Mouse (Mus musculus): ENCODE data around the gene Rasgef1c. TPM values are rescaled to one million over a fixed set of nuclear protein-coding genes. Genes with fewer than 3 reads are reported as not detected.

The Rasgef1c gene
- 0.18 and 0.19 TPM in 2 replicates for polyA plus RNA-seq (2016; fragmentation: Nextera tagmentation; extraction: Ambion mirVana)

- Histone ChIP-seq H3K27ac (ENCODE audit: poor library complexity, severe bottlenecking) (no peak within 1 kb of the TSS), H3K27me3 (replicated peaks) (peaks cover 58% of the 10 kb centered on the region), H3K9me3 (replicated peaks) (peaks cover 5% of the 10 kb centered on the region; the same call in 1 of the 2 replicates), H3K36me3 (no peaks in the 10 kb centered on the region), H3K4me1 (replicated peaks) (0 out of 2 replicates have a peak, but pooled peaks cover 9% of the 10 kb centered on the region), H3K9ac (peak within 1 kb of the TSS; percentile 82), H3K4me2 (peak within 1 kb of the TSS; percentile 100), H3K4me3 (peak within 1 kb of the TSS; percentile 70)
- 2% methylated on average over 84 of the region's 99 CpGs for WGBS
- ATAC-seq (ENCODE audit: insufficient number of reproducible peaks, low FRiP score) = peak; percentile 76
Observed at GRCm38 (mm10) chr11:49901659-49902458, at the start of gene Rasgef1c. Gene Rasgef1c (plus strand): TSS chr11:49901835.

- Histone ChIP-seq H3K36me3 (peaks cover 29% of the 10 kb centered on the region), H3K9me3 (replicated peaks) (no peaks in the 10 kb centered on the region), H3K4me3 (no peak overlapping the region), H3K27me3 (replicated peaks) (no peaks in the 10 kb centered on the region), H3K4me2 (no peak overlapping the region), H3K27ac (ENCODE audit: poor library complexity, severe bottlenecking) (no peak overlapping the region), H3K9ac (no peak overlapping the region), H3K4me1 (replicated peaks) (0 out of 2 replicates have a peak, but pooled peaks cover 3% of the 10 kb centered on the region)
- no peak for ATAC-seq (ENCODE audit: insufficient number of reproducible peaks, low FRiP score)
- WGBS = 77% methylated on average over 5 of the region's 5 CpGs
Observed at GRCm38 (mm10) chr11:49855144-49855543, 46.5 kb upstream of the Rasgef1c start.

GRCm38 (mm10) chr11:49861139-49861538, 40.5 kb upstream of the Rasgef1c start:
- no peak overlapping the region for H3K27ac ChIP-seq (ENCODE audit: poor library complexity, severe bottlenecking)
- H3K9me3 ChIP-seq (replicated peaks) = no peaks in the 10 kb centered on the region
- no peak overlapping the region for H3K4me2 ChIP-seq
- 89% methylated on average over 4 of the region's 4 CpGs for WGBS
- peaks cover 28% of the 10 kb centered on the region for H3K36me3 ChIP-seq
- no peaks in the 10 kb centered on the region for H3K4me1 ChIP-seq (replicated peaks)
- H3K27me3 ChIP-seq (replicated peaks) = no peaks in the 10 kb centered on the region
- no peak for ATAC-seq (ENCODE audit: insufficient number of reproducible peaks, low FRiP score)
- no peak overlapping the region for H3K9ac ChIP-seq
- H3K4me3 ChIP-seq = no peak overlapping the region

GRCm38 (mm10) chr11:49863926-49864325, 37.7 kb upstream of the Rasgef1c start:
- H3K4me1 ChIP-seq (replicated peaks) = no peaks in the 10 kb centered on the region
- no peak overlapping the region for H3K4me2 ChIP-seq
- ATAC-seq (ENCODE audit: insufficient number of reproducible peaks, low FRiP score) = no peak
- no peak overlapping the region for H3K4me3 ChIP-seq
- H3K27ac ChIP-seq (ENCODE audit: poor library complexity, severe bottlenecking) = no peak overlapping the region
- H3K9ac ChIP-seq = no peak overlapping the region
- H3K36me3 ChIP-seq = peaks cover 32% of the 10 kb centered on the region
- no peaks in the 10 kb centered on the region for H3K9me3 ChIP-seq (replicated peaks)
- H3K27me3 ChIP-seq (replicated peaks) = no peaks in the 10 kb centered on the region

GRCm38 (mm10) chr11:49867320-49867719, 34.3 kb upstream of the Rasgef1c start:
- WGBS = 84% methylated on average over 5 of the region's 5 CpGs
- Histone ChIP-seq H3K4me2 (no peak overlapping the region), H3K27ac (ENCODE audit: poor library complexity, severe bottlenecking) (no peak overlapping the region), H3K36me3 (peaks cover 47% of the 10 kb centered on the region), H3K9me3 (replicated peaks) (no peaks in the 10 kb centered on the region), H3K27me3 (replicated peaks) (no peaks in the 10 kb centered on the region), H3K4me1 (replicated peaks) (no peaks in the 10 kb centered on the region), H3K9ac (no peak overlapping the region), H3K4me3 (no peak overlapping the region)
- no peak for ATAC-seq (ENCODE audit: insufficient number of reproducible peaks, low FRiP score)

- ATAC-seq (ENCODE audit: insufficient number of reproducible peaks, low FRiP score) = no peak; the same call in 1 of the 2 replicates
- H3K4me3 ChIP-seq = no peak overlapping the region
Observed at GRCm38 (mm10) chr11:49869762-49870161, 31.9 kb upstream of the Rasgef1c start.

GRCm38 (mm10) chr11:49871914-49872313, 29.7 kb upstream of the Rasgef1c start:
- 0 out of 2 replicates have a peak, but pooled peaks have one; percentile 13 for ATAC-seq (ENCODE audit: insufficient number of reproducible peaks, low FRiP score)
- Histone ChIP-seq H3K27ac (ENCODE audit: poor library complexity, severe bottlenecking) (no peak overlapping the region), H3K9ac (no peak overlapping the region), H3K36me3 (peaks cover 45% of the 10 kb centered on the region), H3K27me3 (replicated peaks) (no peaks in the 10 kb centered on the region), H3K4me2 (no peak overlapping the region), H3K4me3 (no peak overlapping the region), H3K4me1 (replicated peaks) (peaks cover 8% of the 10 kb centered on the region), H3K9me3 (replicated peaks) (no peaks in the 10 kb centered on the region)
- WGBS = 47% methylated on average over 6 of the region's 6 CpGs

More at GRCm38 (mm10) chr11:49869762-49870161, 31.9 kb upstream of the Rasgef1c start:
- H3K9me3 ChIP-seq (replicated peaks) = no peaks in the 10 kb centered on the region
- H3K27ac ChIP-seq (ENCODE audit: poor library complexity, severe bottlenecking) = no peak overlapping the region
- no peak overlapping the region for H3K9ac ChIP-seq
- H3K4me2 ChIP-seq = no peak overlapping the region
- no peaks in the 10 kb centered on the region for H3K27me3 ChIP-seq (replicated peaks)
- peaks cover 50% of the 10 kb centered on the region for H3K36me3 ChIP-seq
- H3K4me1 ChIP-seq (replicated peaks) = no peaks in the 10 kb centered on the region

- ATAC-seq (ENCODE audit: insufficient number of reproducible peaks, low FRiP score) = peak; percentile 77
- H3K9me3 ChIP-seq (replicated peaks) = no peaks in the 10 kb centered on the region
- no peak overlapping the region for H3K4me2 ChIP-seq
- peaks cover 16% of the 10 kb centered on the region for H3K4me1 ChIP-seq (replicated peaks)
- H3K27me3 ChIP-seq (replicated peaks) = no peaks in the 10 kb centered on the region
- H3K4me3 ChIP-seq = no peak overlapping the region
- 79% methylated on average over 6 of the region's 6 CpGs for WGBS
- peaks cover 39% of the 10 kb centered on the region for H3K36me3 ChIP-seq
- H3K9ac ChIP-seq = no peak overlapping the region
- H3K27ac ChIP-seq (ENCODE audit: poor library complexity, severe bottlenecking) = no peak overlapping the region
Observed at GRCm38 (mm10) chr11:49872779-49873178, 28.9 kb upstream of the Rasgef1c start.

GRCm38 (mm10) chr11:49876948-49877817, 24.5 kb upstream of the Rasgef1c start:
- H3K36me3 ChIP-seq = peaks cover 42% of the 10 kb centered on the region
- peak; percentile 87 for ATAC-seq (ENCODE audit: insufficient number of reproducible peaks, low FRiP score)

GRCm38 (mm10) chr11:49879950-49880642, 21.5 kb upstream of the Rasgef1c start:
- Histone ChIP-seq H3K9ac (no peak overlapping the region), H3K27me3 (replicated peaks) (no peaks in the 10 kb centered on the region), H3K9me3 (replicated peaks) (no peaks in the 10 kb centered on the region), H3K36me3 (peaks cover 51% of the 10 kb centered on the region), H3K4me3 (no peak overlapping the region), H3K4me1 (replicated peaks) (peaks cover 33% of the 10 kb centered on the region), H3K4me2 (no peak overlapping the region), H3K27ac (ENCODE audit: poor library complexity, severe bottlenecking) (no peak overlapping the region)
- WGBS = 86% methylated on average over 3 of the region's 3 CpGs
- no peak for ATAC-seq (ENCODE audit: insufficient number of reproducible peaks, low FRiP score)

More at GRCm38 (mm10) chr11:49876948-49877817, 24.5 kb upstream of the Rasgef1c start:
- Histone ChIP-seq H3K27ac (ENCODE audit: poor library complexity, severe bottlenecking) (peak overlapping the region; percentile 87), H3K27me3 (replicated peaks) (no peaks in the 10 kb centered on the region), H3K9ac (no peak overlapping the region), H3K4me1 (replicated peaks) (peaks cover 33% of the 10 kb centered on the region), H3K4me3 (no peak overlapping the region), H3K4me2 (peak overlapping the region; percentile 16), H3K9me3 (replicated peaks) (no peaks in the 10 kb centered on the region)
- 61% methylated on average over 8 of the region's 8 CpGs for WGBS
